Mouse (Mus musculus) left cerebral cortex, postnatal 10 days (tissue): ENCODE measurements around the gene S100pbp. TPM values are rescaled to one million over a fixed set of nuclear protein-coding genes. Genes with fewer than 3 reads are reported as not detected.
"Not testable (repeated sequence)": the region's sequence is repeated elsewhere in the genome, so short reads cannot be mapped to it uniquely, and the experiment has no call there.

Experiments
- DNase-seq, 2 experiments: peaks; one replicate each; pipeline ENCODE4 v3.0.0; 2021 to 2022; ENCODE audit warnings: low spot score in 2 of 2, mixed read lengths in 1 of 2; ENCODE audit errors: extremely low spot score in 1 of 2
- intact Hi-C: fragments of 180-260 bp; cut with DNase I; formaldehyde crosslinking; loops from one replicate; pipeline ENCODE4 v1.15.1; 2025
- total RNA-seq, 2 experiments: library from RNA; stranded (reverse); gene quantifications; 2 replicates each; pipeline ENCODE4 v1.2.3; 2021

Gene S100pbp
- total RNA-seq, 2 experiments from 2014 or later: 40.1 to 45.7 TPM

- no peak for DNase-seq
- intact Hi-C loops: no loop called here
These were observed 32.7 kb upstream of the S100pbp start for GRCm38 (mm10) chr4:129222019-129222925.

- intact Hi-C loops: no loop called here
- no peak for DNase-seq
These were observed 31.8 kb upstream of the S100pbp start for GRCm38 (mm10) chr4:129221097-129222010.

- DNase-seq: no peak
- intact Hi-C loops: no loop called here
These were observed 31.0 kb upstream of the S100pbp start for GRCm38 (mm10) chr4:129220376-129221089.

- no peak for DNase-seq
- intact Hi-C loops: no loop called here
These were observed 29.7 kb upstream of the S100pbp start for GRCm38 (mm10) chr4:129219198-129219597.

GRCm38 (mm10) chr4:129218569-129219175 lies 29.1 kb upstream of the S100pbp start:
- no peak for DNase-seq
- intact Hi-C loops: no loop called here

- intact Hi-C loops, DNase-seq: not testable (repeated sequence)
These were observed 23.0 kb upstream of the S100pbp start for GRCm38 (mm10) chr4:129212486-129212885.

GRCm38 (mm10) chr4:129211461-129211860 lies 21.9 kb upstream of the S100pbp start:
- DNase-seq: no peak
- intact Hi-C loops: no loop called here

- DNase-seq: no peak
- intact Hi-C loops: loop anchor here (2.0 to 5.0 kb wide), 2 partner anchors 67 to 248 kb away; no protein-coding TSS in a partner anchor
These were observed 20.0 kb upstream of the S100pbp start for GRCm38 (mm10) chr4:129209504-129209903.

- intact Hi-C loops: loop anchor here (5.0 kb wide), 1 partner anchor 251 kb away; no protein-coding TSS in a partner anchor
- DNase-seq: no peak
These were observed 17.3 kb upstream of the S100pbp start for GRCm38 (mm10) chr4:129206792-129207191.

GRCm38 (mm10) chr4:129204655-129205054 lies 15.1 kb upstream of the S100pbp start:
- intact Hi-C loops: loop anchor here (5.0 kb wide), 1 partner anchor 253 kb away; no protein-coding TSS in a partner anchor
- no peak for DNase-seq

GRCm38 (mm10) chr4:129197514-129197913 lies 8.0 kb upstream of the S100pbp start:
- intact Hi-C loops: no loop called here
- DNase-seq: no peak

GRCm38 (mm10) chr4:129194280-129194679 lies 4.8 kb upstream of the S100pbp start:
- intact Hi-C loops: no loop called here
- DNase-seq: no peak

GRCm38 (mm10) chr4:129191691-129192090 lies 2.2 kb upstream of the S100pbp start:
- intact Hi-C loops: no loop called here
- no peak for DNase-seq

- peak in 1 of 2 experiments; percentile 28 for DNase-seq
- intact Hi-C loops: no loop called here
These were observed 1.0 kb upstream of the S100pbp start for GRCm38 (mm10) chr4:129190538-129190937.

GRCm38 (mm10) chr4:129188803-129189541 lies 555 bp downstream of the S100pbp start:
- peak; percentile 40 to 80 for DNase-seq
- intact Hi-C loops: no loop called here

- DNase-seq: no peak
- intact Hi-C loops: no loop called here
These were observed 1.4 kb downstream of the S100pbp start for GRCm38 (mm10) chr4:129188041-129188659.

GRCm38 (mm10) chr4:129179560-129179959 lies 10.0 kb downstream of the S100pbp start:
- intact Hi-C loops: loop anchor here (5.0 kb wide), 1 partner anchor 42 kb away; the partner anchor contains the start of gene Fndc5
- DNase-seq: no peak
